24 mouse cellular contexts compared by ENCODE assay signal in genomic region chr3:75299464-75299863, GRCm38 (mm10). TPM values are rescaled to one million over a fixed set of nuclear protein-coding genes. Genes with fewer than 3 reads are reported as not detected.
DNase-seq lines count a peak whose midpoint lies in the region; ATAC-seq and TF ChIP-seq lines count a peak whose summit lies in the region.
"Not testable (repeated sequence)": the region's sequence is repeated elsewhere in the genome, so short reads cannot be mapped to it uniquely, and the experiment has no call there.
"Had no signal": no experiment of that assay in that cellular context is flagged by ENCODE, and none has a peak within 500 bp of the region (broad histone marks: within the 10 kb centered on the region; RNA-seq: fewer than 3 reads in every experiment).

No protein-coding gene starts in this region.

- H3K27ac ChIP-seq in bone marrow macrophage, adult 2 months (ENCODE audit: insufficient read depth, low read depth, low read length) = 0 out of 2 replicates have a peak overlapping the region, but pooled peaks have one; percentile 4
- not testable (repeated sequence) for H3K27ac ChIP-seq in liver, adult 2 months (replicated peaks; ENCODE audit: insufficient read depth, low read depth, low read length); lung, postnatal 0 days (ENCODE audit: low read length)

- DNase-seq in liver, adult 2 months (ENCODE audit: extremely low read depth, low read depth, low spot score) = peak; percentile 19
- peak; percentile 9 for DNase-seq in lung, postnatal 0 days (ENCODE audit: low spot score)
- DNase-seq in splenic B cell, adult 2 months (ENCODE audit: low read depth, low spot score) = peak; percentile 31

- TF ChIP-seq EP300 in lung, postnatal 0 days (IDR thresholded peaks at IDR 0.05) = not testable (repeated sequence)

- WGBS in liver, adult 2 months = 76% methylated on average over 1 of the region's 1 CpGs
- 73% methylated on average over 1 of the region's 1 CpGs for WGBS in lung, postnatal 0 days

- not testable (repeated sequence) for H3K27me3 ChIP-seq in liver, adult 2 months (ENCODE audit: control insufficient read depth, insufficient read depth, low read length); lung, postnatal 0 days (replicated peaks; ENCODE audit: insufficient read depth, low read length); splenic B cell, adult 2 months (ENCODE audit: control insufficient read depth, insufficient read depth, low read length, poor library complexity, severe bottlenecking)

- not testable (repeated sequence) for H3K79me2 ChIP-seq in liver, adult 2 months (ENCODE audit: control insufficient read depth, insufficient read depth, low read length)

- H3K4me2 ChIP-seq in lung, postnatal 0 days (replicated peaks; ENCODE audit: low read depth, low read length) = not testable (repeated sequence)

- H3K36me3 ChIP-seq in liver, adult 2 months (ENCODE audit: control insufficient read depth, insufficient read depth, low read length); lung, postnatal 0 days (ENCODE audit: insufficient read depth, low read length); splenic B cell, adult 2 months (ENCODE audit: control insufficient read depth, insufficient read depth, low read length, poor library complexity, severe bottlenecking): not testable (repeated sequence)

- H3K9ac ChIP-seq in liver, adult 2 months (ENCODE audit: low read depth, low read length); lung, postnatal 0 days (replicated peaks; ENCODE audit: low read depth): not testable (repeated sequence)

- peaks cover 31% of the 10 kb centered on the region for H3K4me1 ChIP-seq in bone marrow macrophage, adult 2 months (ENCODE audit: control insufficient read depth, insufficient read depth, low read length)
- not testable (repeated sequence) for H3K4me1 ChIP-seq in liver, adult 2 months (ENCODE audit: control insufficient read depth, insufficient read depth, low read length); lung, postnatal 0 days (ENCODE audit: insufficient read depth, low read depth, low read length)

- TF ChIP-seq POLR2A in bone marrow macrophage, adult 2 months (IDR thresholded peaks at IDR 0.05; ENCODE audit: borderline replicate concordance, low read depth, low read length); liver, adult 2 months (IDR thresholded peaks at IDR 0.05; ENCODE audit: extremely low read depth, insufficient read depth, low read length): not testable (repeated sequence)

- ATAC-seq in common myeloid progenitor, adult 5-6 weeks (replicated peaks; ENCODE audit: low read depth, poor library complexity, severe bottlenecking) = peak; percentile 46; the same call in 1 of the 2 replicates
- ATAC-seq in granulocyte monocyte progenitor cell, adult 5-6 weeks (replicated peaks; ENCODE audit: poor library complexity, severe bottlenecking) = peak; percentile 82
- ATAC-seq in lung, postnatal 0 days = not testable (repeated sequence)
- peak; percentile 73 for ATAC-seq in megakaryocyte, adult 5-6 weeks (ENCODE audit: poor library complexity, severe bottlenecking)
- ATAC-seq in megakaryocyte progenitor cell, adult 5-6 weeks (replicated peaks; ENCODE audit: poor library complexity) = peak; percentile 75

- TF ChIP-seq CTCF in bone marrow macrophage, adult 2 months (IDR thresholded peaks at IDR 0.05; ENCODE audit: low read depth, low read length); liver, adult 2 months (IDR thresholded peaks at IDR 0.05; ENCODE audit: low read depth, low read length); lung, postnatal 0 days (IDR thresholded peaks at IDR 0.05): not testable (repeated sequence)

- H3K9me3 ChIP-seq in lung, postnatal 0 days (ENCODE audit: low read length) = not testable (repeated sequence)

- not testable (repeated sequence) for H3K4me3 ChIP-seq in bone marrow macrophage, adult 2 months (ENCODE audit: insufficient read depth, low read length); liver, adult 2 months (ENCODE audit: insufficient read depth, low read depth, low read length); lung, postnatal 0 days (ENCODE audit: low read depth, low read length)

RNA-seq across cellular contexts. Expression of gene Serpini2, which starts 29.6 kb away (rescaled TPM):
- not detected in 2 replicates for polyA plus RNA-seq in bone marrow macrophage, adult 2 months (2012; ENCODE audit: insufficient read depth, insufficient read length, missing spikeins)
- total RNA-seq in common myeloid progenitor, adult 5-6 weeks (2017) = not detected in 2 replicates
- not detected in 2 replicates for total RNA-seq in granulocyte monocyte progenitor cell, adult 5-6 weeks (2014; fragmentation: Nextera tagmentation)
- 0.95 TPM in 1 of 2 replicates, not detected in the other for total RNA-seq in granulocyte monocyte progenitor cell, adult 5-6 weeks (2017)
- 0.13 and 3.5 TPM in 2 replicates for total RNA-seq in liver, adult 2 months (2014; rRNA removed)
- not detected in 2 replicates for polyA plus RNA-seq in liver, adult 2 months (2012; rRNA removed)
- polyA plus RNA-seq in lung, postnatal 0 days (2015; fragmentation: Nextera tagmentation; extraction: Ambion mirVana) = not detected in 2 replicates
- not detected in 2 replicates for total RNA-seq in megakaryocyte, adult 5-6 weeks (2015)
- not detected in 2 replicates for total RNA-seq in megakaryocyte, adult 5-6 weeks (2017)
- not detected in 2 replicates for total RNA-seq in megakaryocyte progenitor cell, adult 5-6 weeks (2015)
- not detected in 2 replicates for total RNA-seq in megakaryocyte progenitor cell, adult 5-6 weeks (2017)
- total RNA-seq: adrenal gland, adult 18-20 months; adrenal gland, adult 2 months; adrenal gland, adult 8-10 months; adrenal gland, postnatal 10 days; adrenal gland, postnatal 14 days; adrenal gland, postnatal 25 days; adrenal gland, postnatal 36 days; CH12.LX; ES-E14; MEL had no signal
- polyA plus RNA-seq: activated CD4-positive, CD25-positive, alpha-beta regulatory T cell, adult 4 months; adrenal gland, adult 2 months; brain, embryonic 14.5 days; C2C12; CD4-positive, CD25-positive, alpha-beta regulatory T cell, adult 4 months; G1E; Patski had no signal
